Mouse (Mus musculus) cerebellum, adult (tissue): Measurements from ENCODE around the gene Sec61a1.
A peak's percentile ranks its signal among the peaks of the same experiment; 100 is the strongest.

Source experiments
- ATAC-seq: cut with Nextera tagmentation; 2 replicates; pipeline ENCODE4 v1.9.2; 2017; ENCODE audit warnings: mild to moderate bottlenecking, moderate library complexity, mixed read lengths; ENCODE audit not compliant: insufficient number of reproducible peaks, low FRiP score, low TSS enrichment

The Sec61a1 gene

GRCm38 (mm10) chr6:88517701-88518403, 853 bp downstream of the Sec61a1 start:
- ATAC-seq, result no peak

- no peak for ATAC-seq
Observed at GRCm38 (mm10) chr6:88516667-88517066, 2.0 kb downstream of the Sec61a1 start.

- ATAC-seq, result no peak
Observed at GRCm38 (mm10) chr6:88515971-88516370, 2.7 kb downstream of the Sec61a1 start.

GRCm38 (mm10) chr6:88514546-88514945, 4.2 kb downstream of the Sec61a1 start:
- no peak for ATAC-seq

- ATAC-seq, result no peak
Observed at GRCm38 (mm10) chr6:88513984-88514383, 4.7 kb downstream of the Sec61a1 start.

- no peak for ATAC-seq
Observed at GRCm38 (mm10) chr6:88503044-88503443, 15.7 kb downstream of the Sec61a1 start.

- ATAC-seq, result no peak
Observed at GRCm38 (mm10) chr6:88502030-88502970, 16.4 kb downstream of the Sec61a1 start.

- 0 out of 2 replicates have a peak, but pooled peaks have one; percentile 1 for ATAC-seq
Observed at GRCm38 (mm10) chr6:88500405-88500767, 18.3 kb downstream of the Sec61a1 start.

- ATAC-seq, result peak; percentile 34
Observed at GRCm38 (mm10) chr6:88499481-88500404, 19.0 kb downstream of the Sec61a1 start.

- ATAC-seq, result no peak
Observed at GRCm38 (mm10) chr6:88493712-88494111, 25.0 kb downstream of the Sec61a1 start.

GRCm38 (mm10) chr6:88490629-88491354, 27.9 kb downstream of the Sec61a1 start:
- ATAC-seq, result peak; percentile 91

- no peak for ATAC-seq
Observed at GRCm38 (mm10) chr6:88489834-88490233, 28.9 kb downstream of the Sec61a1 start.

- no peak for ATAC-seq
Observed at GRCm38 (mm10) chr6:88489026-88489425, 29.7 kb downstream of the Sec61a1 start.

GRCm38 (mm10) chr6:88486893-88487292, 31.8 kb downstream of the Sec61a1 start:
- no peak for ATAC-seq

GRCm38 (mm10) chr6:88485378-88485777, 33.3 kb downstream of the Sec61a1 start:
- ATAC-seq, result no peak

GRCm38 (mm10) chr6:88483913-88484312, 34.8 kb downstream of the Sec61a1 start:
- no peak for ATAC-seq

GRCm38 (mm10) chr6:88483111-88483510, 35.6 kb downstream of the Sec61a1 start:
- peak; percentile 79 for ATAC-seq

GRCm38 (mm10) chr6:88480421-88480820, 38.3 kb downstream of the Sec61a1 start:
- no peak for ATAC-seq

- ATAC-seq, result no peak
Observed at GRCm38 (mm10) chr6:88469878-88470277, 48.8 kb downstream of the Sec61a1 start.
